Mouse (Mus musculus): Measurements from ENCODE around the gene Zc3h18. TPM values are rescaled to one million over a fixed set of nuclear protein-coding genes. Genes with fewer than 3 reads are reported as not detected.

Gene Zc3h18
- total RNA-seq (2023), result 112 TPM

DNA sequence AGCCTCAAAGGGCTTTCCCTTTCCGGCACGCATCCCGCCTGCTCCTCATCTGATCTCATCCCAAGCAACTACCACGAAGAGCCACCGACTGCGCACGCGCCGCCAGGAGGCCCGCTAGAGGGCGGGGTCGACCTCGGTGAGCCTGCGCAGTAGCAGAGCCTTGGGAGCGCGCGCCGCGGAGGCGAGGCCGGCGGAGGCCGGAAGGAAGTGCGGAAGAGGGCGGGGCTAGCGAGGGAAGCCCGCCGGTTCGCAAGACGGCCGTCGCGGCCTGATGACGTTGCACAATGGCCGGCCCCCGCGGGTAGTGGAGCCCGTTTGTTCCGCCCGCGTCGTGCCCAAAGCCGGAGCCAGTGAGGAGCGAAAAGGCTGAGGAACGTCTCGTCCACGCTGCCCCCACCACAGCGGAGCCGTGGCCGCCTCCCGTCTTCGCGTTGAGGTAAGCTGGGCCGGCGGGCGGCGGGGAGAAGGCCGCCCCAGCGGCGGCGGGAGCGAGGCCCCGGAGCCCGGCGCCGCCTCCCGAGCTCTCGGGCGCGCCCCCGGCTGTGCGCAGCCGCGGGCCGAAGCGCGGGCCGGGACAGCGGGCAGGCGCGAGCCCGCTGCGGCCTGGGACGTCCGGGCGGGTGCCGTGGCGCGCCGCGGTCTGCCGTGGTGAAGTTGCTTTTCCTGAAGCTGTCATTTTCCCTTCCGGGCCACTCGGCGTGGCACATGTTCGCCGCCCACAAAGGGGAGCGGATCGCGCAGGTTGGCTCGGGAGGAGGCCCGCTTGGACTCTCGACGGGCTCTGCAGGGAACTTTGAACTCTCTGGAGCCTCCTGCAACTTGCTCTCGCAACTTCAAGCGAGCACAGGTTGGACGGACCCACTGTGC lies at the start of gene Zc3h18:
Zc3h18 (plus strand) TSS at position 245 of the 867 bp plus-strand sequence.

DNA sequence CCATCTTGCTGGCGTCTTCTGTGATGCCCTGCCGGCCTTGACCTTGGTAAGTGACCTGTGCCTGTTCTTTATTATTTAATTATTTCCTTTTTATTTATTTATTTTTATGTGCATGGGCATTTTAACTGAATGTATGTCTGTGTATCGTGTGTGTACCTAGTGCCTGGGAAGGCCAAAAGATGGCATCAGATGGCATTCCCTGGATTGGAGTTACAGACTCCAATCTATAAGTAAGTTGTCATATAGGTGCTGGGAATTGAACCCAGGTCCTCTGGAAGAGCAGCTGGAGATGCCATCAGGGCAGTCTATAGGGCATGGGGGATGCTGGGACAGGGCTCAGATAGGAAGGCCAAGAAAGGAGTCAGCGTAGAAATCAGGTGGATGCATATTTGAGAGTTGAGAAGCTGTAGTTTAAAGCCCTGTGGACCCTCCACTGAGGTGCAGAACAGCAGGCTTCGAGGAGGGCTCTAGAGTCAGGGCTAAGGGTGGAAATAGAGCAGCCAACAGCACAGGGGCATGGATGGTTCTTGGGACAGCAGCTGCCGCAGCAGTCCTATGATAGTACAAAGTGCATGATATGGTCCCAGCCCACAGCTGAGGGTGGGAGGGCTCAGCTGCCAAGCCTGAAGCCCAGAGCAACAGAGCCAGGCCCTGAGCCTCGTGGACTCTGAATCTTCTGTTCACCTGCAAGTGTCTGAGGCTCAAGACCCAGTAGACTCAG lies 15.6 kb upstream of the Zc3h18 start, which contains the start of gene Trhr2:
Trhr2 (minus strand) TSS at position 51 of the 721 bp plus-strand sequence.

DNA sequence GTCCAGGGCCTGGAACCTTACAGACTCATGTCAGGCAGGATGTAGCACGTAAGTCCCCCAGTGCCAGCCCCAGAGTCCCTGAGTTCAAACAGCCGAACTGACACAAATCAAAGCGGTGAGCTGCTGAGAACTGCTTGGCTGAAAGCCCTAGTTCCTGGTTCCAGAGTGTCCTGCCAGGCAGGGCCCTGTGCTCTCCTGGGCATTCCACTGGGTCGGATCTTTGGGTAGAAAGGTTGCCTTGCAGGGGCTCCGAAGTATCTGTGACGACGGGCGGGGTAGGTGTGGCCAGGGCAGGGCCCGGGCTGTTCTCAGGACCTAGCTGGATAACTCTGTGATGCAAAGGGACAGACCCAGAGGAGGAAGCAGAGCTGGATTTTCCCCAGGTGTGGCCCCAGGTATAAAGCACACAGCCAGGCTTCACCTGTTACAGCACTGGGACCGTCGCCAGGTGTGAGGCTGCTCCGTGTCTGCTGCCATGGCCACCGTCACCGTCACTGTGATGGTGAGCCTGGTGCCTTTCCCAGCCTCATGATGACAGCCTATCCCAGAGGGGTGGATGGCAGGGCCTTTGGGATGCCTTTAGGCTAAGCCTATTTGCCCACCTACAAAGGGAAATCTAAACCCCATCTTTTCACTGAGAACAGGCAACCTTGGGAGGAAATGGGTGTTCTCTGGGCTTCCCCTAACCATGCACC lies 45.1 kb downstream of the Zc3h18 start, which contains the start of gene Il17c:
Il17c (plus strand) TSS at position 645 of the 695 bp plus-strand sequence.

DNA sequence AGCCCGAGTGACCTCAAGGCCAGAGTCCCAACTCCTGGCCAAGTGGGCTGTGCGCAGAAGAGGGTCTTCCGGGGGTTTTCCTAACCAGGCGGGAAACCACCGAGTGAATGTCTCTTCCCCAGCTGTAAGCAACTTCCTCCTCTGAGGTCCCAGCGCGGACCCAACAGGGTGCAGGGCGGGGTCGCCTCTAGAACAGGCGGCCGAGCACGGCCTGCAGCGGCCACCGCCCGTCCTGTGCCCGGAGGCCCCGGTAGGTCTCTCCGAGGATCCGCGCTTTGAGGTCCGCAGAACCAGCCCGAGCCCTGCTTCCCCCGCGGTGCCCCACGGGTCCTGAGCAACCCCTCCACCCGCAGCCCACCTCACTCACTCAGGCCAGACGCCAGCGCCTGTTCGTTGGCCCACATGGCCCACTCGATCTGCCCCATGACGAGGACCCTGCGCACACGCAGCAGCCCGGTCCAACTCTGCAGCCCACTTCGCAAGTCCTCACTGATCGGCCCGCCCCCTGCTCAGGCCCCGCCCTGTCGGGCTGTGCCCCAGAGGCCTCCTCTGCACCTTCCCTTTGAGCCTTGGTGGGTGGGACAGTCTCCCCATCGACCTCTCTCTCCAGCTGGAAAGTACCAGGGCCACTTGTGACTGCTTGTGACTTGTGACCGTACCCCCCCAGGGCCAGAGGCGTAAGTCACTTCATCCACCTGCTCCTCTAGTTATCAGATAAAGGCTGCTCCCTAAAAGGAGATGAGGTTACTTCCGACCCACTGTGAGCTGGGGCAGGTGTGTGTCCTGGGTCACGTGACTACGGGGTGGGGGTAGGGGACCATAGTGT lies 56.2 kb downstream of the Zc3h18 start, which contains the start of gene Cyba:
Cyba (minus strand) TSS at position 488 of the 826 bp plus-strand sequence.

DNA sequence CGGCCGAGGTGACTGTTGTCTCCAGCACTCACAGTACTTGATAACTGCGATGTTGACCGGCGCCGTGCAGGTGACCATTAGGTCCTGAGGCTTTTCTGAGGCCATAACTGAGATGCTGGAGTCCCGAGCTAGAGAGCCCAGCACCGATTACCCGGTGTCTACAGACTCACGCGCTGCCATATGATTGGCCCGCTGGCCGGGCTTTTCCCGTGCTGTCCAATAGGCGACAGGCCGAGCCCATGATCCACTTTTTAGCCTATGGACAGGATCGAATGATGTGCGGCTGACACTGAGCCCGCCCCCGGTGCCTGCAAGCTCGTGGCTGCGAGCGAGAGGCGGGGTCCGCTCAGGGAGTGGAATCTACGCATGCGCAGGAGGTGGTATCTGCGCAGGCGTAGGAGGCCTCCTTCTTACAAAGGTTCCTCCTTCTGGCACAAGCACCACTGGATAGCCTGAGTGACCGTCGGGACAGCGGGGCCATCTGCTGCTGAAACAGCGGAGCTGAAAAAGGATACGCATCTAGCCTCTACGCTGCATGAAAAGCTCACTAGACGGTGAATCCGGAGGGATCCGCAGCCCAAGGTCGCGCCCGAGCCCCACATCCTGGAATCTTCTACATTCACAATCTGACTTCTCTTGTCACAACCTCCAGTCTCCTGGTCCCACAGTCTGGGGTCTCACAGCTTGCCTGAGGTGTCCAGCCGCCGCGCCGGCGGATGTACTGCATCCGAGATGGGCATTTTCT lies 67.0 kb downstream of the Zc3h18 start, which contains the start of gene Mvd:
Mvd (minus strand) TSS at position 161 of the 745 bp plus-strand sequence.

DNA sequence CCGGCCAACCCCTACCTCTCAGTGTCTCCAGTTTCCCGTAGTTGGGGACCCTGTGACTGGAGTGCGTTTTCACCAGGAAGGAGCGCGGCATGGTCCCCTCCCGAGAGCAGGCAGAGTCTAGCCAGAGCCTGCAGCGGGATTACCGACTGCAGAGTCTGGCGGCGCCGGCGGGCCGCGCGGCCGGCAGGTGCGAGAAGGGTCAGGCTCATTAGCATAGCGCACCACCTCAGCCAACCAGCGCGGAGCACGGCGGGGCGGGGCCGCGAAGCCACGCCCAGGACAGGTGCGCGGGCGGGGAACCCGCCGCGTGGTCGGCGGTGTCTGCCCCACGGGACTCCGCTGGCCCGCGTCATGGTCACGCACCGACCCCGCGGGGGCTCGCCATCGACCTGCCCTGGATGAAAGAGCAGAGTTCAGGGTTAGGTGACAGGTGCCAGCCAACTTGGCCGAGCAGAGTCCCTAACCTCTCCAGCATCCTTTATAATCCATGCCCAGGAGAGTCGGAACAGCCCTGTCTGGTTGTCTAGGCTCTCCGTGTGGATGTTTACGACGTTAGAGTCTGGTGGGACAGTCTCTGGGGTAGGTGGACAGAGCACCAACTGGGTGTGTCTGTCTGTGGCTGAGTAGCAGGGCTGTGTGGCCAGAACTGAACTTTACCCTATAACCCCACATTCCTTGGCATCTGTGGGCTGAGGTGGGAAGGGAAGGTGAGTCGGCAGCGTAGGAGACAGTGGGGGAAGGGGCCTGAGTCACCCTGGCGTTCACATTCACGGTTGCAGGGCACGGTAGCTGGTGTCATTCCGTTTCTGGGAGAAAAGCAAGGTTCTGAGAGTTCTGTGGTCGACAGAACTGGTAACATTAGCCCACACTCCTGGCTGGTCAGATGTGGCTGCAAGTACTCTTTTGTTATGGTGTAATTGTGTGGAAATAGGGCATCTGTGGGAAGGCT lies 84.4 kb downstream of the Zc3h18 start, which contains the start of gene Snai3:
Snai3 (minus strand) TSS at position 210 of the 949 bp plus-strand sequence.

Other genes starting within 250 kb of the Zc3h18 start
- 57.8 TPM for gene Zfpm1, start 94.5 kb upstream of the Zc3h18 start, total RNA-seq (2023)
- not detected for gene Trhr2, start 15.9 kb upstream of the Zc3h18 start, total RNA-seq (2023)
- not detected for gene Il17c, start 45.4 kb downstream of the Zc3h18 start, total RNA-seq (2023)
- gene Cyba, start 56.3 kb downstream of the Zc3h18 start, total RNA-seq (2023), result 138 TPM
- 10.3 TPM for gene Mvd, start 66.8 kb downstream of the Zc3h18 start, total RNA-seq (2023)
- 1.4 TPM for gene Snai3, start 84.1 kb downstream of the Zc3h18 start, total RNA-seq (2023)
- 65.4 TPM for gene Rnf166, start 99.5 kb downstream of the Zc3h18 start, total RNA-seq (2023)
- gene Ctu2, start 99.5 kb downstream of the Zc3h18 start, total RNA-seq (2023), result 51.1 TPM
- 45.7 TPM for gene Piezo1, start 174.7 kb downstream of the Zc3h18 start, total RNA-seq (2023)
- gene Cdt1, start 191.4 kb downstream of the Zc3h18 start, total RNA-seq (2023), result 58.9 TPM
- gene Aprt, start 200.3 kb downstream of the Zc3h18 start, total RNA-seq (2023), result 93.4 TPM
- 9.1 TPM for gene Galns, start 234.9 kb downstream of the Zc3h18 start, total RNA-seq (2023)
- 36.3 TPM for gene Trappc2l, start 235.0 kb downstream of the Zc3h18 start, total RNA-seq (2023)
- not detected for gene Pabpn1l, start 246.1 kb downstream of the Zc3h18 start, total RNA-seq (2023)